Mouse (Mus musculus): ENCODE measurements around the gene Gprc5d.

DNA sequence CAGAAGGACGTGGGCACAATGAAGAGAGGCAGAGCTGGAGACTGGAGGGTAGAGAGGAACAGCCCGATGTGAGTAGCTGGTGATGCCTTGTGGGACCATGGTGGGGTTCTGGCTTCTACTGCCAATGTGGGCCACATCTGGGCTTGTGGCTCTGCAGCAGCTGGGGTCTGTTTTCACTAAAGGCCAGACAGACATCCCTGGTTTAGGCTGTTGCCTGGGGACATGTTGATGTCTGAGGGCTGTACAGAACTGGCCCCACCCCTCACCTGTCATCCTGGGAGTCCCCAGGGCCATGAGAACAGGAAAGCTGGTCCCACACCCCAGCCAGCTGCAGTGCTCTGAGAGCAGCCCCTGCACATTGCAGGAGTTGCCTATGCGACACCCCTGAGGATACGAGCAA lies 31.1 kb upstream of the Gprc5d start:
- TF ChIP-seq POLR2A (IDR thresholded peaks at IDR 0.05; ENCODE audit: low read depth, low read length) (no peak), ZNF384 (IDR thresholded peaks at IDR 0.05; ENCODE audit: low read depth, low read length) (no peak), CHD2 (IDR thresholded peaks at IDR 0.05; ENCODE audit: low read length) (no peak), MYC (IDR thresholded peaks at IDR 0.05; ENCODE audit: low read depth, low read length) (no peak), MEF2A (IDR thresholded peaks at IDR 0.05; ENCODE audit: borderline replicate concordance, low read depth, low read length) (no peak), SIN3A (IDR thresholded peaks at IDR 0.05; ENCODE audit: low read length) (no peak), CTCF (conservative IDR thresholded peaks at IDR 0.05 in 1 of 2, IDR thresholded peaks at IDR 0.05 in 1 of 2; ENCODE audit: low read depth in 2 of 2, low read length in 2 of 2) (no peak), POLR2AphosphoS2 (IDR thresholded peaks at IDR 0.05; ENCODE audit: low read depth, low read length) (no peak)
